Mouse (Mus musculus): ENCODE results near the gene Syne3. TPM values are rescaled to one million over a fixed set of nuclear protein-coding genes. Genes with fewer than 3 reads are reported as not detected.

Syne3 gene
- polyA plus RNA-seq (2016; fragmentation: Nextera tagmentation; extraction: Ambion mirVana): 0.09 and 0.25 TPM in 2 replicates

DNA sequence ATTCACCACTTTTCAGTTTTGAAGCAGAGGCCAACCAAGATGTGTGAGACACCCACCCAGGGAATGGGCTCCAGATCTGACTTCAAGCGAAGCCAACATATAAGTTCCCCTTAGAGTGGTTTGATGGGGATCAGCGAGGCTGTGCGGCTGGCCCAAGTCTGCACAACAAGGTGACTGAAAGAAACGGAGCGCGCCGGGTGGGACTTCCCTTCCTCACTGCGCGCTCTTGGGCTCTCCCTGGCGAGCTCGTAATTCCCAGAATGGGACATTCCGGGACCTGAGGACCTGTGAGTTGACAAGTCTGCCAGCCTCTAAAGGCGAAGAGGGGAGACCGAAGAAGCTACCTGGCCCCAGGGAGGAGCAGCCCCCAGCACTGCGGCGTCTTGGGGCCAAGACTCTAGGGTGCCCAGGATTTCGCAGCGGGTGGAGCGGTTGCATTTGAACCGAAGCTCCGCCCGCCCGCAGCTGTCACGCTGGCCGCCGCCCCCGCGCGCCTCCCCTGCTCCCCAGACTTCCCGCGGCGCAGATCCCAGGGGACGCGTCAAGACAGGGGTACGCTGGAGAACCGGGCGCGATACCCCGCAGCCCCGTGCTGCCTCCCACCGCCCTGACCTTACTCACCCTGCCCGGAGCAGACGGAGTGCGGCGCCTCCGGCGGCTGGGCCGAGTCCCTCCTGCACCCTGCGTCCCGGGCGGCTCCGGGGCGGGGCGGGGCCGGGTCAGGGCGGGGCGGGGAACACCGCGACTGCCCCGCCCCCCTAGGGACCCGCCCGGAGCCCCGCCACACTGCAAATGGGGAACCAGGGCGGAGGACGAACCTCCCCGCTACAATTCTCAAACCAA, at the start of gene Syne3:
TSS of gene Syne3 (minus strand) at position 440 of the 843 bp plus-strand sequence.
- peak; percentile 68 for DNase-seq (ENCODE audit: low spot score)
- H3K4me3 ChIP-seq: peak within 1 kb of the TSS; percentile 80
- H3K27me3 ChIP-seq (ENCODE audit: low read depth, poor library complexity, severe bottlenecking): peaks cover 71% of the 10 kb centered on the region
- H3K9me3 ChIP-seq (replicated peaks): no peaks in the 10 kb centered on the region
- H3K4me1 ChIP-seq: peaks cover 33% of the 10 kb centered on the region
- under 1% methylated on average over 66 of the region's 66 CpGs for WGBS
- H3K36me3 ChIP-seq: no peaks in the 10 kb centered on the region
- peak within 1 kb of the TSS; percentile 56 for H3K27ac ChIP-seq

DNA sequence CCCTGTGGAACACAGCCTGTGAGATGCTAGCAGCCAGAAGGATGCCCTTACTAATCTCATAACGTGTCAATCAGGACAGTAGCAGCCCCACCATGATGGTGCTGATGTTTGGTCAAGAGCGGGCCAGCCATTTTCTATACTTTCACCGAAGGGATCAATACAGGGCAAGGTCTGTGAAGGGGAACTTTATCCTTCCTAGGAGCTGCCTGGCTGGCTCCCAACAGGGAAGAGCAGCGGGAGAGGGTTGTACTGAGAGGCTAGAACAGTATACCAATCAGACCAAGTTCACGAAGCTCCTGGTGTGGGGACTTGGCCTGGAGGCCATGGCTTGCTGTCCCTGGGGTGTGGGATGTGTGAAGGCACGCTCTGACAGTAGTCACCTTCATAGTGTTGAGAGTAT, 45.7 kb upstream of the Syne3 start:
- H3K36me3 ChIP-seq: no peaks in the 10 kb centered on the region
- 84% methylated on average over 6 of the region's 6 CpGs for WGBS
- no peak overlapping the region for H3K27ac ChIP-seq
- H3K27me3 ChIP-seq (ENCODE audit: low read depth, poor library complexity, severe bottlenecking): no peaks in the 10 kb centered on the region
- no peak for DNase-seq (ENCODE audit: low spot score)
- H3K9me3 ChIP-seq (replicated peaks): no peaks in the 10 kb centered on the region
- no peaks in the 10 kb centered on the region for H3K4me1 ChIP-seq
- no peak overlapping the region for H3K4me3 ChIP-seq

DNA sequence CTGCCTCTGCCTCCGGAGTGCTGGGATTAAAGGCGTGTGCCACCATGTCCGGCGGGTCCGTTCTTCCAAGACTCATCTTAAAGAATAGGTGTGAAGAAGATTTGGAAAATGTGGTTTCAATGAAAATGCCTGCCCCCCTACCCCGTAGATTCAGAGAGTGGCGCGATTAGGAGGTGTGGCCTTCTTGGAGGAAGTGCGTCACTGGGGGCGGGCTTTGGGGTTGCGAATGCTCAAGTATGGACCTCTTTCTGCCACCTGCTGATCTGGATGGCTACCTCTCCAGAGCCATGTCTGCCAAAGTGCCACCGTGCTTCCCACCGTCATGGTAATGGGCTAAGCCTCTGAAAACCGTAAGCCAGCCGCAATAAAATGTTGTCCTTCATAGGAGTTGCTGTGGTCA, 44.4 kb upstream of the Syne3 start:
- no peak overlapping the region for H3K27ac ChIP-seq
- H3K4me1 ChIP-seq: no peaks in the 10 kb centered on the region
- no peaks in the 10 kb centered on the region for H3K27me3 ChIP-seq (ENCODE audit: low read depth, poor library complexity, severe bottlenecking)
- H3K36me3 ChIP-seq: no peaks in the 10 kb centered on the region
- 91% methylated on average over 15 of the region's 15 CpGs for WGBS
- no peak for DNase-seq (ENCODE audit: low spot score)
- no peak overlapping the region for H3K4me3 ChIP-seq
- no peaks in the 10 kb centered on the region for H3K9me3 ChIP-seq (replicated peaks)

DNA sequence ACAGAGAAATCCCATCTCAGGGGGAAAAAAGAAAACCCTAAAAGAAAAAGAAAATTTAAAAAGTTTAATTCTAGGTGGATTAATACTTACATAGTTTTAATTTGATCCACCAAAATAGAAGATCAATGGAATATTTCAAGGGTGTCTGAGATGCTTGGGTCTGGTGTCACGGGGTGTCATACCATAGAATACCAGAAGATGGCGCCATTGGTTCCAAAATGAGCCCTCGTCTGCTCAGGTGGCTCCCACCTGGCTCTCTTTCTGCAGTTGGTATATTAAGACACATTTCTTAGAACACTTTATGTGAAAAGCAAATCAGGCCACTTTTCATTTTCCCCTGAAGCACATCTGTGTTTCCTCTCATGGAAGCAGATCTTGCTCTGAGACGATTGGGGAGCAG, 41.3 kb upstream of the Syne3 start:
- no peak overlapping the region for H3K27ac ChIP-seq
- no peaks in the 10 kb centered on the region for H3K27me3 ChIP-seq (ENCODE audit: low read depth, poor library complexity, severe bottlenecking)
- H3K4me1 ChIP-seq: no peaks in the 10 kb centered on the region
- H3K4me3 ChIP-seq: no peak overlapping the region
- DNase-seq (ENCODE audit: low spot score): peak; percentile 74
- H3K9me3 ChIP-seq (replicated peaks): no peaks in the 10 kb centered on the region
- no peaks in the 10 kb centered on the region for H3K36me3 ChIP-seq
- WGBS: 18% methylated on average over 4 of the region's 4 CpGs

DNA sequence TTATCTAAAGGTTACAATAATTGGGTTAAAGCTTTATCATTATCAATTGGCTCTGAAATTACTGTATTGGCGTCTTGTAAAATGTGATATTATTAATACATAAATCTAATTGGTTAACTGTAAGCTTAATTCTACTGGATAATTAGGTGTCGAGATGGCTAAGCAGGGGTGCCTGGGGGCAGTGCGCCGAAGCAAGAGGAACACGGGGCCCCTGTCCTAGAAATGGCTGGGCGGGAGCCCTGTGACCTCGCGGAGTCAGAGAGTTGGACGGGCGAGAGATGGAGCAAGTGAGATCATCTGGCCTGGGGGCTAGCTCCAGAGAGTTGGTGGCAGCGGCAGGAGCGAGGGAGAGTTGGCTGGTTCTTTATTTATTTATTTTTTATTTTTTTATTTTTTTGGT, 40.2 kb upstream of the Syne3 start:
- H3K9me3 ChIP-seq (replicated peaks): no peaks in the 10 kb centered on the region
- no peak for DNase-seq (ENCODE audit: low spot score)
- H3K27me3 ChIP-seq (ENCODE audit: low read depth, poor library complexity, severe bottlenecking): no peaks in the 10 kb centered on the region
- H3K4me1 ChIP-seq: no peaks in the 10 kb centered on the region
- no peak overlapping the region for H3K27ac ChIP-seq
- no peak overlapping the region for H3K4me3 ChIP-seq
- no peaks in the 10 kb centered on the region for H3K36me3 ChIP-seq
- 78% methylated on average over 12 of the region's 12 CpGs for WGBS

DNA sequence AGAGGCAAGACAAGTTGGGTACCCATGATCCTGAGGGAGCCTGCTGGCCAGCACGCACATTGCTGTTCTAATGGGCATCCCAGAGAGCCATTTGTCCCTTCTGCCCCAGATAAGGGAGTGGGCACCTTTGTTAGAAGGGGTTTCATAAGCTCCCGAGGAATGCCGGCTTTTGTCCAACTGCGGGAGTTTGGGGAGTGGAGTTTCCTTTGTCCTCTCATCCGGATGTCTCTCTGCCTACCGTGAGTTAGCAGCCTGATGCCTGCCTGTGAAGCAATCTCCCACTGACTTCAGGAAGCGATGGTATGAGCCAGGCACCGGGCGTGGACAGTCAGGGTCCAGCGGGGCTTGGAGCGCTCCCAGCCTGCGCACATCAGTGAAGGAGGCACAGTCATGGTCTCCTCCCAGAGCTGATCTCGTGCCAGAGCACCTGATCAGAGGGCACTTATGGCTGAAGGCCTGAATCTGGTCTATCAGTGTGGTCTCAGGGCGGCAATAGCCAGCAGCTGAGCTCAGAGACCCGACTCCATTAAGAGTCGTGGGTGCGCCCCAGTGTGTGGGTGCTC, 38.8 kb upstream of the Syne3 start:
- no peak for DNase-seq (ENCODE audit: low spot score)
- H3K9me3 ChIP-seq (replicated peaks): no peaks in the 10 kb centered on the region
- WGBS: 86% methylated on average over 17 of the region's 17 CpGs
- H3K27ac ChIP-seq: no peak overlapping the region
- no peaks in the 10 kb centered on the region for H3K4me1 ChIP-seq
- peaks cover 6% of the 10 kb centered on the region; the same call in 1 of the 2 replicates for H3K36me3 ChIP-seq
- no peak overlapping the region for H3K4me3 ChIP-seq
- H3K27me3 ChIP-seq (ENCODE audit: low read depth, poor library complexity, severe bottlenecking): no peaks in the 10 kb centered on the region

DNA sequence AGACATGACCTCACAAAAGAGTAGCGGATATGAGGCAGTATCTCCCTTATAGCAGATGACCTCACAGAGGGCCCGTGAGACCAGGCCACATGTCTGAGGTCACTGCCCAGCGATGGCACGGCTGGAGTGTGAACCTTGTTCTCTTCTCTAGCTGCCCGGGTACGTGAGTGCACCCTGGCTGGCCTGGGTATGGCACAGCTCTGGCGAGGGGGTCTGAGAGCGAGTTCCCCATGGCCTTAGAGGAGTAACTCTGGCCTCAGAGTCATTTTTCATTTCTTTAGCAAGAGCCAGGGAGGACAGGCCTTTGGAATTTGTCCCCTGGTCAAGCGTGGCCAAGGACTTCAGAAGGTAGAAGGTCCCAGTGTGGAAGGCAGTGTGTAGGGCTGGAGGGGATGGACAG, 35.2 kb upstream of the Syne3 start:
- no peak overlapping the region for H3K27ac ChIP-seq
- no peaks in the 10 kb centered on the region for H3K27me3 ChIP-seq (ENCODE audit: low read depth, poor library complexity, severe bottlenecking)
- H3K4me3 ChIP-seq: no peak overlapping the region
- peaks cover 42% of the 10 kb centered on the region for H3K36me3 ChIP-seq
- WGBS: 90% methylated on average over 9 of the region's 9 CpGs
- DNase-seq (ENCODE audit: low spot score): no peak
- H3K4me1 ChIP-seq: peaks cover 2% of the 10 kb centered on the region; the same call in 1 of the 2 replicates
- H3K9me3 ChIP-seq (replicated peaks): no peaks in the 10 kb centered on the region

DNA sequence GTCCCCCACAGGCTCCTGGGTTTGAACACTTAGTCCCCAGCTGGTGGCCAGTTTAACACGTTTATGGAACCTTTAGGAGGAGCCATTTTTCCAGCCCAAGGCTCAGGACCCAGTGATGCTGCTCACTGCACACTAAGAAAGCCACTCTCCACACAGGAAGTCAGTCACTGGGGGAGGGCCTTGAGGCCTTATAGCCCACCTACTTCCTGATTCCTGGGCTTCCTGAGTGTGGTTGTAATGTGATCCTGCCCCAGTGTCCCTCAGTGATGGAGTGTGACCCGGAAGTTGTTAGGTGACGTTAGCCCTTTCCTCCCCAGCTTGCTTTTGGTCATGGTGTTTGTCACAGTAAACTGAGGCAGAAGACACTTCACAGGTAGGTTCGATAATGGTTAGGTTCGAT, 33.5 kb upstream of the Syne3 start:
- Histone ChIP-seq H3K9me3 (replicated peaks) (no peaks in the 10 kb centered on the region), H3K27me3 (ENCODE audit: low read depth, poor library complexity, severe bottlenecking) (no peaks in the 10 kb centered on the region), H3K27ac (no peak overlapping the region), H3K36me3 (peaks cover 54% of the 10 kb centered on the region), H3K4me3 (no peak overlapping the region), H3K4me1 (peaks cover 16% of the 10 kb centered on the region; the same call in 1 of the 2 replicates)
- 85% methylated on average over 5 of the region's 5 CpGs for WGBS
- DNase-seq (ENCODE audit: low spot score): no peak

DNA sequence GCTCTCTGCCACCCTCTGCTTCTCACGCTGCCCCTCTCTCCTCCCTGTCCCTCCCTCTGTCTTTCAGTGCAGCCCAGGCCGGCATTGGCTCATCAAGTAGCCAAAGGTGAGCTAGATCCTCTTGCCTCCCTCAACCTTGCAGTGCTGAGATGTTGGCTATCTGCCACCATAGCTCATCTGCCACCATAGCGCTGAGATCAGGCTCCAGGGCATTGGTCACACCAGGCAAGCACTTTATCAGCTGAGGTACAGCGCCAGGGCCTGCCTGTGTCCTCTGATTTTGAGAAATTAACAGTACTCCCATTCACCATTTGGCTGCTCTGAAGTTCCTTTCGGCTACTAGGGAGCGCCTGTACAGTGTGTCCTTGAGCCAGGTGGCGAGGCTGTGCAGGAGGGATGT, 31.3 kb upstream of the Syne3 start:
- H3K4me1 ChIP-seq: peaks cover 22% of the 10 kb centered on the region; the same call in 1 of the 2 replicates
- no peaks in the 10 kb centered on the region for H3K9me3 ChIP-seq (replicated peaks)
- no peak for DNase-seq (ENCODE audit: low spot score)
- no peaks in the 10 kb centered on the region for H3K27me3 ChIP-seq (ENCODE audit: low read depth, poor library complexity, severe bottlenecking)
- peaks cover 59% of the 10 kb centered on the region for H3K36me3 ChIP-seq
- WGBS: 97% methylated on average over 7 of the region's 7 CpGs
- H3K27ac ChIP-seq: no peak overlapping the region
- no peak overlapping the region for H3K4me3 ChIP-seq

DNA sequence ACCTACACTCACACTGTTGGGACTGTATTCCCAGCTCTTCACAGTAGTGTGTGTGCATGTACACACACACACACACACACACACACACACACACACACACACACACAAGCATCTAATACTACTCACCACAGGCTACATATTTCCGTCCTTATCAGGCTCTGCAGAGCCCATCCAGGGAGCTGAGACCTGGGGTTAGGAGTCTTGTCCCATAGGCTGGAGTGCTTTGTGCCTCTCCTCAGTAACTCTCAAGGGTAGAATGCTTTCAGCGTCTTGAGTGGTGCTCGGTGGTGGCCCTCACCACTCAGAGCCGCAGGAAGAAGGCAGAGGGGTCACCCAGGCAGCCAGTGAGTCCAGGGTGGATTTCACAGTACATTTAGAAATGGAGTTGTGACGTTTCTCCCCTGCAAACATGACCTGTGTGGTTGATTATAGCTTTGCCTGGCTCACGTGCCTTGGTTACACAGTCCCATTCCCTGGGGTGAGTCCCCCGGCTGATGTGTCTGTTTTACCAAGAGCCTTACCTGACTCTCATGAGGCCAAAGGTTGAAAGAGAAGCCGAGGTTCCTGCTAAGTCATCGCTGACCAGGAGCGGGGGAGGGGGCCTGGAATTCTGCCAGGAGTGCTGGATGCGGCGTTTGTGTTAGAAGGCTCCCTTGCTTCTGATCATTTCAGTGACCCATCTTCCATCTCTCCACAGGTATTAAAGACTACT, 30.1 kb upstream of the Syne3 start:
- H3K27me3 ChIP-seq (ENCODE audit: low read depth, poor library complexity, severe bottlenecking): no peaks in the 10 kb centered on the region
- H3K9me3 ChIP-seq (replicated peaks): no peaks in the 10 kb centered on the region
- H3K4me3 ChIP-seq: no peak overlapping the region
- WGBS: 73% methylated on average over 12 of the region's 12 CpGs
- no peak for DNase-seq (ENCODE audit: low spot score)
- H3K27ac ChIP-seq: 0 out of 2 replicates have a peak overlapping the region, but pooled peaks have one; percentile 7
- H3K36me3 ChIP-seq: peaks cover 64% of the 10 kb centered on the region
- peaks cover 34% of the 10 kb centered on the region for H3K4me1 ChIP-seq

DNA sequence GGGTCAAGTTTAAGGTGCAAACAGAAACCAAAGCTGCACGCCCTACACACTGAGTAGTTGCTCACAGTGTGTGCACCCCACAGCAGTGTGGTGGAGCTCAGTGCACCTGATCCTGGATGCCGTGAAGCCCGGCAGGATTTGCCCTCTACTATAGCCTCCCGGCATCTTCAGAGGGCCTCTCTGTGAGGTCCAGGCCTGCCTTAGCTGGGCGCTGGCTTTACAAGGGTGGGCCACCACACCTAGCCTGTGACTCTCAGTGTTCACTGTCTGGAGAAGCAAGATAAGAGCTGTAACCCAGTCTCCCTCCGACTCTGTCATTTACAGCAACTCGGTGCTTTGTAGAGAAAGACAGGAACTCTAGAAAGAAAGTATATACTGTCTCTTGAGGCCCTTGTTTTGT, 29.3 kb upstream of the Syne3 start:
- H3K4me1 ChIP-seq: peaks cover 42% of the 10 kb centered on the region
- peak overlapping the region; percentile 23; the same call in 1 of the 2 replicates for H3K27ac ChIP-seq
- DNase-seq (ENCODE audit: low spot score): no peak
- H3K4me3 ChIP-seq: no peak overlapping the region
- 89% methylated on average over 7 of the region's 7 CpGs for WGBS
- H3K9me3 ChIP-seq (replicated peaks): no peaks in the 10 kb centered on the region
- peaks cover 63% of the 10 kb centered on the region for H3K36me3 ChIP-seq
- H3K27me3 ChIP-seq (ENCODE audit: low read depth, poor library complexity, severe bottlenecking): no peaks in the 10 kb centered on the region

DNA sequence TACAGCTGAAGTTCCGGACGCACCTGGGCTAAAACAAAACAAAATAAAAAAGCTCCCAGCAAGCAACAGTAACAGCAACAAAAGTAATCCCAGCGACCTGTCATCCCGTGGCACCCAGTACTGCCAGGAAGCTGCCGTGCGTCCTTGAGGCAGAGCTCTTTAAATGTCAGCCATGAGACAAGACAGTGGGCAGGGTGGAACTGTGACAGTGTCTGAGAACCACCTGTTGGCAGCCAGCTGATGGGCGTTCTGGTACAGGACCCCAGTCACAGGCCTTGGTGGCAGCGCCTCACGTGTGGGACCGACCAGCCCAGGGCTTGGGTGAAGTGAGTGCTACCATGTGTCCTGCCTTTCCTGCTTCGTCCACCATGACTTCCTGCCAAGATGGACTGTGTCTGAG, 28.6 kb upstream of the Syne3 start:
- no peak overlapping the region for H3K4me3 ChIP-seq
- no peak for DNase-seq (ENCODE audit: low spot score)
- H3K27ac ChIP-seq: no peak overlapping the region
- H3K4me1 ChIP-seq: peaks cover 49% of the 10 kb centered on the region
- no peaks in the 10 kb centered on the region for H3K27me3 ChIP-seq (ENCODE audit: low read depth, poor library complexity, severe bottlenecking)
- 89% methylated on average over 11 of the region's 11 CpGs for WGBS
- H3K36me3 ChIP-seq: peaks cover 56% of the 10 kb centered on the region
- no peaks in the 10 kb centered on the region for H3K9me3 ChIP-seq (replicated peaks)

Measured in limb, embryonic 10.5 days (tissue).